Mouse (Mus musculus): ENCODE results near the gene Adrm1.

The Adrm1 gene

GRCm38 (mm10) chr2:180185686-180186085 lies 14.4 kb downstream of the Adrm1 start:
- no peak for DNase-seq

- no peak for DNase-seq
Measured at GRCm38 (mm10) chr2:180187362-180187761, 16.1 kb downstream of the Adrm1 start.

GRCm38 (mm10) chr2:180196610-180197322 lies 25.5 kb downstream of the Adrm1 start:
- DNase-seq, result no peak

- no peak for DNase-seq
Measured at GRCm38 (mm10) chr2:180197323-180198037, 26.2 kb downstream of the Adrm1 start.

- no peak for DNase-seq
Measured at GRCm38 (mm10) chr2:180198782-180199181, 27.5 kb downstream of the Adrm1 start.

- DNase-seq, result no peak
Measured at GRCm38 (mm10) chr2:180200681-180201080, 29.4 kb downstream of the Adrm1 start.

GRCm38 (mm10) chr2:180201303-180201702 lies 30.0 kb downstream of the Adrm1 start:
- DNase-seq, result no peak

GRCm38 (mm10) chr2:180202263-180202662 lies 31.0 kb downstream of the Adrm1 start:
- no peak for DNase-seq

- DNase-seq, result no peak
Measured at GRCm38 (mm10) chr2:180202805-180203204, 31.5 kb downstream of the Adrm1 start.

- no peak for DNase-seq
Measured at GRCm38 (mm10) chr2:180204501-180204900, 33.2 kb downstream of the Adrm1 start.

- no peak for DNase-seq
Measured at GRCm38 (mm10) chr2:180205083-180205955, 34.0 kb downstream of the Adrm1 start.

GRCm38 (mm10) chr2:180205956-180206280 lies 34.6 kb downstream of the Adrm1 start:
- DNase-seq, result no peak

GRCm38 (mm10) chr2:180207840-180208239 lies 36.6 kb downstream of the Adrm1 start:
- no peak for DNase-seq

GRCm38 (mm10) chr2:180208976-180209375 lies 37.7 kb downstream of the Adrm1 start:
- DNase-seq, result no peak

- DNase-seq, result no peak
Measured at GRCm38 (mm10) chr2:180212255-180212654, 41.0 kb downstream of the Adrm1 start.

- no peak for DNase-seq
Measured at GRCm38 (mm10) chr2:180214352-180214978, 43.2 kb downstream of the Adrm1 start.

- DNase-seq, result no peak
Measured at GRCm38 (mm10) chr2:180215011-180215461, 43.8 kb downstream of the Adrm1 start.

- DNase-seq, result no peak
Measured at GRCm38 (mm10) chr2:180215951-180216350, 44.7 kb downstream of the Adrm1 start.

GRCm38 (mm10) chr2:180216921-180217320 lies 45.6 kb downstream of the Adrm1 start:
- no peak for DNase-seq

- no peak for DNase-seq
Measured at GRCm38 (mm10) chr2:180217587-180217986, 46.3 kb downstream of the Adrm1 start.

GRCm38 (mm10) chr2:180218241-180218640 lies 47.0 kb downstream of the Adrm1 start:
- no peak for DNase-seq

GRCm38 (mm10) chr2:180218677-180219076 lies 47.4 kb downstream of the Adrm1 start:
- no peak for DNase-seq
